Mouse (Mus musculus) cerebellum, adult 9-11 months (tissue): ENCODE data around the gene Lrrc40.
"Not testable (repeated sequence)": the region's sequence is repeated elsewhere in the genome, so short reads cannot be mapped to it uniquely, and the experiment has no call there.

ENCODE experiments used
- DNase-seq: peaks from one replicate; pipeline ENCODE4 v3.0.0; 2022

Gene Lrrc40

DNA sequence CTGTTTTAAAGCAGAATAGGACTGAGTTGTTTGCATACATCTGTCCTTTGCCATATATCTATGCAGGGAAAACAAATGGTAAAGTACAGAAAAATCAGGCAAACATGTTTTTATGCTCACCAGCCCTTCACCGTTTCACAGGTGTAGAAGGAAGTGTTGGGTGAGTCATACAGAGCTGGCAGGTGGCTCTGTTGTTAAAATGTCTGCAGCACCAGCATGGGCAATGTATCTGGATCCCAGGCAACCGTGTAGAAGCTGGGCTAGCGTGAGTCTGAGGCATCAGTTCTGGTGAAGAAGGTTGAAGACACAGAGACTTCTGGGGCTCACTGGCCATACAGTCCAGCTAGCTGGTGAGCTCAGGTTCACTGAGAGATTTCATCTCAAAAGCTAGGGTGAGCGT is 57.5 kb downstream of the Lrrc40 start:
- DNase-seq: no peak

DNA sequence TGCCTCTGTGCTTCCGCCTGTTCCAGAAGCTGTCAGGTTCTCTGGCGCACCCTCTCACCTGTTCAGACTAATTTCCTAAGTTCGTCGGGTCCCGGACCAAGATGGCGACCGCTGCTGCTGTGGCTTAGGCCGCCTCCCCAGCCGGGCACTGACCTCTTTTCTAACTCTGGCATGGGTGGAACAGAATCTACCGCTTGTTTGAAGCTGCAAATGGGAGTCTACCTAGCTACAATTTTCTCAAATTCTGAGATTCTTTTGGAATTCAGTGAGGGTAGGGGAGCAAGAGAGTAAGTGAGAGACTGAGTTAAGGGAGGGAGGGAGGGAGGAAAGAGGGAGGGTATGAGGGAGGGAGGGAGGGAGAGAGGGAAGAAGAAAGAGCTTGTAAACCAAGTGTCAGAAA is 65.6 kb downstream of the Lrrc40 start:
- DNase-seq: not testable (repeated sequence)

DNA sequence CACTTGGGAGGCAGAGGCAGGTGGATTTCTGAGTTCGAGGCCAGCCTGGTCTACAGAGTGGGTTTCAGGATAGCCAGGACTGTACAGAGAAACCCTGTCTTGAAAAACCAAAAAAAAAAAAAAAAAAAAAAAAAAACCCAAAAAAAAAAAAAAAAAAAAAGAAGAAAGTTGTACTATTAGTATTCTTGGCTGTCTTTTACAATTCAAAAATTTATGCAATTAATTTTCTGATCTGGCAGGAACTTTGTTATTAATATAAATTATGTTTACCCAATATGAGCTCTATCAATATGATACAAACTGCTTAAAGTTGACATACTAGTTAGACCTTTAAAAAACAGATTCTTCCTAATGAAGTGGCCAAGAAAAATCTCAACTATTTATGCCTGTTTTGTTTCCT is 66.1 kb downstream of the Lrrc40 start:
- not testable (repeated sequence) for DNase-seq

DNA sequence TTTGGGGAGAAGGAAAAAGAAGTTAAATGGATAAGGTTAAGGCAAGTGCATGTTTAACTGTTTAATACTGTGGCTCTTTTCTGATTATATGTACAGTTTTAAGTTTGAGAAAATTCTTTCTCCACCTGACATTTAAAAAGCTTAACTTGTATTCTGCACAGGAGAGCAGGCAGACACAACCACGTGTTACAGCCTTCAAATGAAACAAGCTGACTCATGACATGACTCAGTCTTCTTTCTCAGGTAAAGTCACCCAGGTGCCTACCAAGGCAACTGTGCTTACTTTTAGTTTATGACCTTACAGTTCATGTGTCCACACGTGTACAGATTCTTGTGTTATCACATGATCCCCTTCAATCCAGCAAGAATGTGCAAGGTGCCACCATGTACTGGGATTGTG is 67.0 kb downstream of the Lrrc40 start:
- DNase-seq: no peak

DNA sequence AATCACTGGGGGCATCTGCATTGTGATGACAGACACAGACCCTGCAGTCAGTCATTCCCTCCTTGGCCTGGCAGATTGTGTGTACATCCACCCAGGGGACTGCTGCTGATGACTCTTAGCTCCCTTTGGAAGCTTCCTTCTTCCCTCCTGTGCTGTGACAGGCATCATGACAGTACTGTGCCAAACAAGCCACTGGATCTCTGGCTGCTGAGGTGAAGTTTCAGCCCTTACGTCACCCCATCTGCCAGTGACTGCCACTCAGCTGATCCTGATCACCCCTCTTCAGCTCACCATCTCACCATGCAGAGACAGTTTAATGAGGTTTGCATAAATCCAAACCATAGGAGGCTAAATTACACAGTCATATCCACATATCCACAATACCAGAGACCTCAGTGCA is 68.8 kb downstream of the Lrrc40 start:
- no peak for DNase-seq
